Mouse (Mus musculus): ENCODE measurements at regions not wholly inside any gene's neighbourhood (a gene's known extent, or its start where the extent isn't known, plus 50 kb on each side); places are given as distances from the start of the nearest gene placed in this dataset.
A peak's percentile ranks its signal among the peaks of the same experiment; 100 is the strongest.

DNA sequence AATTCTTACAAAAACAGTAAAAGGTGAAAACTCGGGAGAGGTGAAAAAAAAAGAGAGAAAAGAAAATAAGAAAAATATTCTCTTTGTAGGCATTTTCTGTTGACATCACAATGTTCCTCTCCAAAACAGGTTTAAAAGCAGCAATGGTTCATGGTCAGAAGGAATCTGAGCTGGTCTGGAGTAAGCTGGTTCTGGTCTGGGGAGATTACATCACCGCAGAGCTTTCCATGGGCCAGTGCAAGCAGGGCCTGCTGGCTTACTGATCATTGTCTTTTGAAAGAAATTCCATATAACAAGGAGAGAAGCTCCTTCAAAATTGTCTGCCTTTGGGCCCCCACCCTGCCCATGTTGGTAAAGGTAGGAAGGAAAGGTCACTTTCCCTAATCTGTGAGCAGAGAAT lies 222.3 kb upstream of the Tnc start:
- Histone ChIP-seq H3K27me3 (replicated peaks; ENCODE audit: control insufficient read depth, insufficient read depth, low read length) (no peaks in the 10 kb centered on the region), H3K4me2 (ENCODE audit: low read length) (no peak overlapping the region), H3K4me3 (replicated peaks; ENCODE audit: low read length) (no peak overlapping the region), H3K9ac (replicated peaks; ENCODE audit: low read depth, low read length) (no peak overlapping the region), H3K36me3 (ENCODE audit: control insufficient read depth, insufficient read depth) (no peaks in the 10 kb centered on the region), H3K4me1 (replicated peaks; ENCODE audit: control insufficient read depth, insufficient read depth, low read length) (no peaks in the 10 kb centered on the region), H3K27ac (ENCODE audit: low read length) (no peak overlapping the region), H3K9me3 (ENCODE audit: control insufficient read depth, low read length) (no peaks in the 10 kb centered on the region)
- ATAC-seq: no peak
- 92% methylated on average over 2 of the region's 2 CpGs for WGBS

DNA sequence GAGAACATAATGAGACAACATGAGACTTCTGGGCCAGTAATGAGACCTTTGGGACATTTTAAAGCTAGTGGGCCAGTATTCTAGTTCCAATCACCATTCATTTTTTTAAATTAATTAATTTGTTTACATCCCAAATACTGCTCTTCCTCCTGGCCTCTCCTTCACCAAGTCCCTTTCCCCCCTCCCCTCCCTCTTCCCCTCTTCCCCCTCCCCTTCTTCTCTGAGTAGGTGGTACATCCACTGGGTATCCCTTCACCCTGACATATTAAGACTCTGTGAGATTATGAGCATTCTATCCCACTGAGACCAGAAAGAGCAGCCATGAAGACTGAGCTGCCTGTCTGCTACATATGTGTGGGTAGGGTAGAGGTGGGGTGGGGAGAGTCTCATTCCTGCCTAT lies 213.7 kb upstream of the Tnc start:
- Histone ChIP-seq H3K36me3 (ENCODE audit: control insufficient read depth, insufficient read depth) (no peaks in the 10 kb centered on the region), H3K9ac (replicated peaks; ENCODE audit: low read depth, low read length) (no peak overlapping the region), H3K27ac (ENCODE audit: low read length) (no peak overlapping the region), H3K4me3 (replicated peaks; ENCODE audit: low read length) (no peak overlapping the region), H3K9me3 (ENCODE audit: control insufficient read depth, low read length) (no peaks in the 10 kb centered on the region), H3K4me1 (replicated peaks; ENCODE audit: control insufficient read depth, insufficient read depth, low read length) (no peaks in the 10 kb centered on the region), H3K4me2 (ENCODE audit: low read length) (no peak overlapping the region), H3K27me3 (replicated peaks; ENCODE audit: control insufficient read depth, insufficient read depth, low read length) (no peaks in the 10 kb centered on the region)
- peak; percentile 24; the same call in 1 of the 2 replicates for ATAC-seq

GRCm38 (mm10) chr4:64260188-64260444 lies 213.3 kb upstream of the Tnc start:
- H3K36me3 ChIP-seq (ENCODE audit: control insufficient read depth, insufficient read depth): no peaks in the 10 kb centered on the region
- no peak overlapping the region for H3K27ac ChIP-seq (ENCODE audit: low read length)
- H3K4me2 ChIP-seq (ENCODE audit: low read length): no peak overlapping the region
- no peak overlapping the region for H3K4me3 ChIP-seq (replicated peaks; ENCODE audit: low read length)
- peak; percentile 52 for ATAC-seq
- no peaks in the 10 kb centered on the region for H3K4me1 ChIP-seq (replicated peaks; ENCODE audit: control insufficient read depth, insufficient read depth, low read length)
- H3K9me3 ChIP-seq (ENCODE audit: control insufficient read depth, low read length): no peaks in the 10 kb centered on the region
- no peaks in the 10 kb centered on the region for H3K27me3 ChIP-seq (replicated peaks; ENCODE audit: control insufficient read depth, insufficient read depth, low read length)
- H3K9ac ChIP-seq (replicated peaks; ENCODE audit: low read depth, low read length): no peak overlapping the region

- Histone ChIP-seq H3K4me1 (replicated peaks; ENCODE audit: control insufficient read depth, insufficient read depth, low read length) (no peaks in the 10 kb centered on the region), H3K4me2 (ENCODE audit: low read length) (no peak overlapping the region), H3K36me3 (ENCODE audit: control insufficient read depth, insufficient read depth) (no peaks in the 10 kb centered on the region), H3K27ac (ENCODE audit: low read length) (no peak overlapping the region), H3K9ac (replicated peaks; ENCODE audit: low read depth, low read length) (no peak overlapping the region), H3K4me3 (replicated peaks; ENCODE audit: low read length) (no peak overlapping the region), H3K27me3 (replicated peaks; ENCODE audit: control insufficient read depth, insufficient read depth, low read length) (no peaks in the 10 kb centered on the region), H3K9me3 (ENCODE audit: control insufficient read depth, low read length) (no peaks in the 10 kb centered on the region)
- WGBS: 56% methylated on average over 6 of the region's 6 CpGs
- peak; percentile 90 for ATAC-seq
Measured at GRCm38 (mm10) chr4:64259348-64260187, 212.8 kb upstream of the Tnc start.

DNA sequence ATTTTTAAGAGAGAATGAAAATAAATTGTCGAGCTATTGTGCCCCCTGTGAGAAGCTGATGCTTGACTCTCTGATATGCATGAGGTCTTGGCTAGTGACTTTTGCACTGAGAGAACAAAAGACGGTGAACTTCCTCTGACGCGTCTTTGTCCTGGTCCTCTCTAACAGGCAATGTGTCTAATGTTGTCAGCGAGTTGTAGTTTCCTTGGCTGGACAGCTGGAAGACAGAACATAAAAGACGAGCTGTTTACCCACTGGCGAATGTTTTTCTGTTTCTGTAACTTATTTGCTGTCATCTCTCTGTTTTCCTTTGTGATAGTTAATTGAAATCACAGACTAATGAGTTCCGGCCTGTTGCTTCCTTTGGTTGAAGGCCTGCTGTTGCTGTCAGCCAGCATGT lies 208.4 kb upstream of the Tnc start:
- Histone ChIP-seq H3K9ac (replicated peaks; ENCODE audit: low read depth, low read length) (no peak overlapping the region), H3K4me3 (replicated peaks; ENCODE audit: low read length) (no peak overlapping the region), H3K4me2 (ENCODE audit: low read length) (no peak overlapping the region), H3K27me3 (replicated peaks; ENCODE audit: control insufficient read depth, insufficient read depth, low read length) (no peaks in the 10 kb centered on the region), H3K4me1 (replicated peaks; ENCODE audit: control insufficient read depth, insufficient read depth, low read length) (no peaks in the 10 kb centered on the region), H3K27ac (ENCODE audit: low read length) (no peak overlapping the region), H3K9me3 (ENCODE audit: control insufficient read depth, low read length) (no peaks in the 10 kb centered on the region), H3K36me3 (ENCODE audit: control insufficient read depth, insufficient read depth) (no peaks in the 10 kb centered on the region)
- 73% methylated on average over 8 of the region's 8 CpGs for WGBS
- ATAC-seq: no peak

DNA sequence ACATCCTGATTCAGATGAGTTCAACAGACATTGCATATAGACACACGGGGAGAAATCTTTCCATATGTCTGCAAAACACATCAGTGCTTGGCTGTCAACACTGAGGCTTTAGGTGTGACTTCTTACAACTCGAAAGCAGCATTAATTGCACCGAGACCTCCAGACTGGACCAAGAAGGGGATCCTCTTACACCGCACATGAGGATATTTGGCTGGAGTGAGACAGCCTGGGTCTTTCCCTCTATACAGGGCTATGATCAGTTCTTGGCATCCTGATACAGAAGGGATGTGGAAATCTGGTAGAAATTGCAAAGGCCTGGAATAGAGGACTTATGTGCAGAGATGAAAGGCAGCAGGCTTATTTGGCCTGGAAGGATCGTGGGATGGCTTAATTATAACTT lies 203.9 kb upstream of the Tnc start:
- Histone ChIP-seq H3K4me1 (replicated peaks; ENCODE audit: control insufficient read depth, insufficient read depth, low read length) (no peaks in the 10 kb centered on the region), H3K36me3 (ENCODE audit: control insufficient read depth, insufficient read depth) (no peaks in the 10 kb centered on the region), H3K27me3 (replicated peaks; ENCODE audit: control insufficient read depth, insufficient read depth, low read length) (no peaks in the 10 kb centered on the region), H3K4me2 (ENCODE audit: low read length) (no peak overlapping the region), H3K9me3 (ENCODE audit: control insufficient read depth, low read length) (no peaks in the 10 kb centered on the region), H3K27ac (ENCODE audit: low read length) (no peak overlapping the region), H3K9ac (replicated peaks; ENCODE audit: low read depth, low read length) (no peak overlapping the region), H3K4me3 (replicated peaks; ENCODE audit: low read length) (no peak overlapping the region)
- ATAC-seq: no peak
- 66% methylated on average over 5 of the region's 5 CpGs for WGBS

GRCm38 (mm10) chr4:64238196-64238740 lies 191.5 kb upstream of the Tnc start:
- H3K27me3 ChIP-seq (replicated peaks; ENCODE audit: control insufficient read depth, insufficient read depth, low read length): no peaks in the 10 kb centered on the region
- 88% methylated on average over 5 of the region's 5 CpGs for WGBS
- ATAC-seq: no peak

GRCm38 (mm10) chr4:64235534-64235933 lies 188.7 kb upstream of the Tnc start:
- no peak for ATAC-seq
- Histone ChIP-seq H3K4me2 (ENCODE audit: low read length) (no peak overlapping the region), H3K9ac (replicated peaks; ENCODE audit: low read depth, low read length) (no peak overlapping the region), H3K4me1 (replicated peaks; ENCODE audit: control insufficient read depth, insufficient read depth, low read length) (no peaks in the 10 kb centered on the region), H3K27ac (ENCODE audit: low read length) (no peak overlapping the region), H3K27me3 (replicated peaks; ENCODE audit: control insufficient read depth, insufficient read depth, low read length) (no peaks in the 10 kb centered on the region), H3K4me3 (replicated peaks; ENCODE audit: low read length) (no peak overlapping the region), H3K36me3 (ENCODE audit: control insufficient read depth, insufficient read depth) (no peaks in the 10 kb centered on the region), H3K9me3 (ENCODE audit: control insufficient read depth, low read length) (no peaks in the 10 kb centered on the region)
- WGBS: 88% methylated on average over 4 of the region's 4 CpGs

More at GRCm38 (mm10) chr4:64238196-64238740, 191.5 kb upstream of the Tnc start:
- Histone ChIP-seq H3K4me1 (replicated peaks; ENCODE audit: control insufficient read depth, insufficient read depth, low read length) (no peaks in the 10 kb centered on the region), H3K27ac (ENCODE audit: low read length) (no peak overlapping the region), H3K4me3 (replicated peaks; ENCODE audit: low read length) (no peak overlapping the region), H3K4me2 (ENCODE audit: low read length) (no peak overlapping the region), H3K9me3 (ENCODE audit: control insufficient read depth, low read length) (no peaks in the 10 kb centered on the region), H3K9ac (replicated peaks; ENCODE audit: low read depth, low read length) (no peak overlapping the region), H3K36me3 (ENCODE audit: control insufficient read depth, insufficient read depth) (no peaks in the 10 kb centered on the region)

DNA sequence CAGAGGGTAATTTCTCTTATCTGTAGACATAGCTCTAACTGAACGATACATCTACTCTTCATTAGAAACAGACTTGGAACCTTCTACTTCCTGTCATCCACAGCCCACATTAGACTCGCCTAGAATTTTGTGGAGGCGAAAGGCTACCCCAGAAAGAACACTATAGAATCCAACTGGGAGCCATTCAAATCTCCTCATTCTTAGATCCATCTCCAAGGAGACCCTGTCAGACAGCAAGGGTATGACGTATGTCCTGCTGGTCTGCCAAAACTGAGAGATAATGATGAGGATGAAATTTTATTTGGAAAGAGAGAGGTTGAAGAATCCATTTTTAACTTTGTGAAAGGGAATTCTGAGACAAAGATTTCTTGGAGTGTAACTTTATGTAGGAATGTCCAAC lies 185.3 kb upstream of the Tnc start:
- no peak overlapping the region for H3K4me3 ChIP-seq (replicated peaks; ENCODE audit: low read length)
- 64% methylated on average over 4 of the region's 4 CpGs for WGBS

GRCm38 (mm10) chr4:64228341-64228740 lies 181.5 kb upstream of the Tnc start:
- no peaks in the 10 kb centered on the region for H3K36me3 ChIP-seq (ENCODE audit: control insufficient read depth, insufficient read depth)
- H3K4me1 ChIP-seq (replicated peaks; ENCODE audit: control insufficient read depth, insufficient read depth, low read length): no peaks in the 10 kb centered on the region
- no peaks in the 10 kb centered on the region for H3K27me3 ChIP-seq (replicated peaks; ENCODE audit: control insufficient read depth, insufficient read depth, low read length)
- H3K27ac ChIP-seq (ENCODE audit: low read length): no peak overlapping the region
- H3K4me2 ChIP-seq (ENCODE audit: low read length): no peak overlapping the region
- no peaks in the 10 kb centered on the region for H3K9me3 ChIP-seq (ENCODE audit: control insufficient read depth, low read length)
- no peak overlapping the region for H3K9ac ChIP-seq (replicated peaks; ENCODE audit: low read depth, low read length)
- ATAC-seq: no peak
- no peak overlapping the region for H3K4me3 ChIP-seq (replicated peaks; ENCODE audit: low read length)
- WGBS: 52% methylated on average over 3 of the region's 3 CpGs

More for the DNA sequence above, 185.3 kb upstream of the Tnc start:
- H3K27me3 ChIP-seq (replicated peaks; ENCODE audit: control insufficient read depth, insufficient read depth, low read length): no peaks in the 10 kb centered on the region
- no peaks in the 10 kb centered on the region for H3K4me1 ChIP-seq (replicated peaks; ENCODE audit: control insufficient read depth, insufficient read depth, low read length)
- no peaks in the 10 kb centered on the region for H3K36me3 ChIP-seq (ENCODE audit: control insufficient read depth, insufficient read depth)
- H3K9ac ChIP-seq (replicated peaks; ENCODE audit: low read depth, low read length): no peak overlapping the region
- H3K9me3 ChIP-seq (ENCODE audit: control insufficient read depth, low read length): no peaks in the 10 kb centered on the region
- ATAC-seq: no peak
- H3K4me2 ChIP-seq (ENCODE audit: low read length): no peak overlapping the region
- H3K27ac ChIP-seq (ENCODE audit: low read length): no peak overlapping the region

Measured in forebrain, embryonic 16.5 days (tissue).